Mouse (Mus musculus): Measurements from ENCODE around the gene Ndufs8.

DNA sequence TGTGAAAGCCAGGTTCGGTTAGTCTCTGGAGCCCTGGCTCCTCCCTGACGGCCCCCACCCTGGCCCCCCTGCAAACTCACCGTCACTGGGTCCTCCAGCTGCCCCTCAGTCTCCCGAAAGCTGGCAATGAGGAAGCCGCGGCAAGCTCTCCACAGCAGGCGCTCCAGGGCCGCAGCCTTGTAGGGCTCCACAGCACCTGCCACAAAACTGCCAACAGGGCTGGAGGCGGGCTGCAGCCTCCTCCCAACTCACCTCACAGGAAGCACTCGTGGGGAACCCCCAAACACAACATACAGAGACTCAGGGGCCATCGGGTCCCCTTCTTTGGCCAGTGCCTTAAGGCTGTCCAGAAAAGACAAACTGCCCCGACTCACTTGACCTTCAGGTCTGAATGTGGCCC lies 9.6 kb downstream of the Ndufs8 start:
- TF ChIP-seq CTCF (IDR thresholded peaks at IDR 0.05; ENCODE audit: extremely low read depth, insufficient read depth, low read length) = no peak
- TF ChIP-seq POLR2A (IDR thresholded peaks at IDR 0.05; ENCODE audit: extremely low read depth, insufficient read depth, low read length) = no peak
